Mouse (Mus musculus) liver, embryonic 14.5 days (tissue): ENCODE results near the gene Larp1.

ENCODE experiments used
- CTCF ChIP-seq: IDR thresholded peaks from 2 replicates; pipeline ENCODE4 v1.5.1; 2016; ENCODE audit warnings: antibody characterized with exemption, low read depth, control low read depth
- EP300 ChIP-seq: IDR thresholded peaks from 2 replicates; pipeline ENCODE4 v1.6.1; 2016; ENCODE audit warnings: antibody characterized with exemption, low read depth

DNA sequence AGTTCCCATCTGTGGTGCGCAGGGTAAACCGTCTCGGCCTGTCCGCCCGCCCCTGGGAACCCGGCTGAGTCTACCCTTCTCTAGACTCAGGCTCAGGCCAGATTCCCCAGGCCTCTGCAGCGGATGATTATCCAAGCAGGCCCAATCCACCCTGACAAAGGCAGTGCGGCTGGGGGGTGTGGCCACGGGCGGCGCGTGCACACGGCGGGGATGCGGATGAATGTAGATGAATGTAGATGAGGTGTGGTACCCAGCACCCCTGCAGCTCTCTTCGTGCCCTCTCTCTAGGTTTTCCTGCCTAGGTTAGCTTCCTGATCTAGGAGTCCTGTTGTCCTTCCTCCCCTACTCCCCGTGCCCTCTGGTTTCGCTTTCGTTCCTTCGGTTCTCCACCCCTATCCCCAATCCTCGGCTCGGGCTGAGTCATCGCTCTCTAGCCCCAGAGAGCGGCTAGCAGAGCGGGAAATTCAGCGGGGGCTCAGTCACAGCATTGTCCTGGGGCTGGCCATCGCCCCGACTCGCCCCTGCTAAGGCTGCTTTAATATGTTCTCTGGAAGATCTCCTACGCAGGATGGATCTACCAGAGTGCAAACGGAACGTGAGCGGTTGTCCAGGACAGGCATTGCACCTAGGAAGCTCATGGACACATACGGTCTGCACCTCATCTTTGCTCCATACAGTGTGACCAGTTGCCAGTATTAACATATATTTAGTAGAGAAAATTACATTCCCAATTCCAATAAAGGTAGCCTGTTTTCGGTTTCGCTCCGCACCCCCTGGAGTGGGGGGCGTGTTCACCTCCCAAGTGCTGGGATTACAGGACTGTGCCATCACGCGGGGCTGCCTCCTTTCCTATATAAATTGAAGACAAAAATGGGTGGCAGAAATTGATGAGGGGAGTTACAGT, 46.2 kb upstream of the Larp1 start:
- TF ChIP-seq EP300: no peak
- no peak; the same call in 1 of the 2 replicates for TF ChIP-seq CTCF
